Mouse (Mus musculus) limb, embryonic 15.5 days (tissue): ENCODE measurements around the gene Slc8a2. TPM values are rescaled to one million over a fixed set of nuclear protein-coding genes. Genes with fewer than 3 reads are reported as not detected.
A peak's percentile ranks its signal among the peaks of the same experiment; 100 is the strongest.

Source experiments
- ATAC-seq: fragments of 200-750 bp; cut with Nextera tagmentation; 2 replicates; pipeline ENCODE4 v1.8.0; 2017; ENCODE audit warnings: low read depth, moderate TSS enrichment; ENCODE audit not compliant: insufficient number of reproducible peaks, low FRiP score, low TSS enrichment
- H3K27ac ChIP-seq: fragments of 300-500 bp; sonication (generic); 2 replicates; pipeline ENCODE4 v1.5.1; 2015; ENCODE audit warnings: moderate library complexity, mild to moderate bottlenecking, inconsistent platforms
- H3K27me3 ChIP-seq: fragments of 300-500 bp; sonication (generic); 2 replicates; pipeline ENCODE4 v1.6.1; 2015; ENCODE audit warnings: inconsistent platforms
- H3K36me3 ChIP-seq: fragments of 300-500 bp; sonication (generic); 2 replicates; pipeline ENCODE4 v1.6.1; 2015; ENCODE audit warnings: inconsistent platforms
- H3K4me1 ChIP-seq: fragments of 300-500 bp; sonication (generic); 2 replicates; pipeline ENCODE4 v1.6.1; 2015; ENCODE audit warnings: inconsistent platforms
- H3K4me2 ChIP-seq: fragments of 300-500 bp; sonication (generic); 2 replicates; pipeline ENCODE4 v1.6.1; 2015; ENCODE audit warnings: mild to moderate bottlenecking, inconsistent platforms
- H3K4me3 ChIP-seq: fragments of 300-500 bp; sonication (generic); 2 replicates; pipeline ENCODE4 v1.5.1; 2015; ENCODE audit warnings: mild to moderate bottlenecking, inconsistent platforms
- H3K9ac ChIP-seq: fragments of 300-500 bp; sonication (generic); 2 replicates; pipeline ENCODE4 v1.6.1; 2015; ENCODE audit warnings: inconsistent platforms
- H3K9me3 ChIP-seq: fragments of 300-500 bp; sonication (generic); 2 replicates; pipeline ENCODE4 v1.6.1; 2016; ENCODE audit warnings: inconsistent platforms
- WGBS: fragments of 180-500 bp; shearing (Covaris S2); methylation state at CpG from one replicate; pipeline ENCODE4 v1.1.7; 2015; 5-methylcytosine and 5-hydroxymethylcytosine counted together
- polyA plus RNA-seq: library from polyadenylated mRNA; unstranded; fragments of >200 nt; fragmentation: Nextera tagmentation; extraction: Ambion mirVana; gene quantifications from 2 replicates; pipeline ENCODE4 v1.2.1, GENCODE M21; 2015

Slc8a2 gene
- polyA plus RNA-seq, 1 experiment from 2014 or later, result 0.08 TPM

DNA sequence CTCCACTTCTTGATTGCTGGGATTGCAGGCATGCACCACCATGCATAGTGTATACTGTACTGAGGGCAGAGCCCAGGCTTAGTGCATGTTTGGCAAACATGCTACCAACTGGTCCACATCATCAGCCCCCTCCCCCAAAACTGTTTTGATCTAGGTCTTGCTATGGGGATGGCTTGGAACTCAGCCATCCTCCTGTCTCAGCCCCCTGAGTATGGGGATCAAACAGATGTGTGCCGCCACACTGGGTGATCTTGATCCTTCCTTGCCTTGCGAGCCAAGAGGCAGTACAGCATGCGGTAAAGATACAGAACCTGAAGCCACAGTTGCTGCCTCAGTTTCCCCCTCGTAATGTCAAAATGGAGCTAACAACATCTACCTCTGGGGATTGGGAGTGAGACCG is 727 bp upstream of the Slc8a2 start:
- H3K4me3 ChIP-seq, result no peak overlapping the region
- H3K4me2 ChIP-seq, result peak overlapping the region; percentile 84; the same call in 1 of the 2 replicates

GRCm38 (mm10) chr7:16129846-16130691 is 443 bp downstream of the Slc8a2 start:
- H3K27me3 ChIP-seq, result peaks cover 3% of the 10 kb centered on the region; the same call in 1 of the 2 replicates
- H3K9ac ChIP-seq, result peak overlapping the region; percentile 50
- no peaks in the 10 kb centered on the region for H3K9me3 ChIP-seq
- H3K4me3 ChIP-seq, result peak overlapping the region; percentile 54
- WGBS, result 2% methylated on average over 35 of the region's 38 CpGs
- peak overlapping the region; percentile 72 for H3K27ac ChIP-seq
- peak overlapping the region; percentile 84 for H3K4me2 ChIP-seq
- peak; percentile 81 for ATAC-seq
- peaks cover 28% of the 10 kb centered on the region for H3K36me3 ChIP-seq
- H3K4me1 ChIP-seq, result peaks cover 33% of the 10 kb centered on the region

More for the DNA sequence above, 727 bp upstream of the Slc8a2 start:
- Histone ChIP-seq H3K9ac (no peak overlapping the region), H3K9me3 (no peaks in the 10 kb centered on the region), H3K27ac (peak overlapping the region; percentile 72), H3K36me3 (peaks cover 36% of the 10 kb centered on the region), H3K4me1 (peaks cover 33% of the 10 kb centered on the region), H3K27me3 (peaks cover 3% of the 10 kb centered on the region; the same call in 1 of the 2 replicates)
- ATAC-seq, result no peak
- WGBS, result 67% methylated on average over 5 of the region's 5 CpGs

GRCm38 (mm10) chr7:16130956-16131634 is 1.5 kb downstream of the Slc8a2 start:
- 35% methylated on average over 13 of the region's 13 CpGs for WGBS
- peaks cover 18% of the 10 kb centered on the region for H3K36me3 ChIP-seq
- no peak overlapping the region for H3K27ac ChIP-seq
- H3K4me1 ChIP-seq, result peaks cover 33% of the 10 kb centered on the region
- no peak overlapping the region for H3K9ac ChIP-seq
- no peaks in the 10 kb centered on the region for H3K9me3 ChIP-seq
- peaks cover 3% of the 10 kb centered on the region; the same call in 1 of the 2 replicates for H3K27me3 ChIP-seq
- ATAC-seq, result no peak
- peak overlapping the region; percentile 84 for H3K4me2 ChIP-seq
- H3K4me3 ChIP-seq, result peak overlapping the region; percentile 54

- Histone ChIP-seq H3K36me3 (peaks cover 10% of the 10 kb centered on the region), H3K4me3 (no peak overlapping the region), H3K27ac (no peak overlapping the region), H3K9me3 (no peaks in the 10 kb centered on the region), H3K4me2 (no peak overlapping the region), H3K4me1 (peaks cover 33% of the 10 kb centered on the region), H3K27me3 (peaks cover 3% of the 10 kb centered on the region; the same call in 1 of the 2 replicates), H3K9ac (no peak overlapping the region)
- no peak for ATAC-seq
- WGBS, result 11% methylated on average over 7 of the region's 7 CpGs
Observed at GRCm38 (mm10) chr7:16132161-16132581, 2.5 kb downstream of the Slc8a2 start.

DNA sequence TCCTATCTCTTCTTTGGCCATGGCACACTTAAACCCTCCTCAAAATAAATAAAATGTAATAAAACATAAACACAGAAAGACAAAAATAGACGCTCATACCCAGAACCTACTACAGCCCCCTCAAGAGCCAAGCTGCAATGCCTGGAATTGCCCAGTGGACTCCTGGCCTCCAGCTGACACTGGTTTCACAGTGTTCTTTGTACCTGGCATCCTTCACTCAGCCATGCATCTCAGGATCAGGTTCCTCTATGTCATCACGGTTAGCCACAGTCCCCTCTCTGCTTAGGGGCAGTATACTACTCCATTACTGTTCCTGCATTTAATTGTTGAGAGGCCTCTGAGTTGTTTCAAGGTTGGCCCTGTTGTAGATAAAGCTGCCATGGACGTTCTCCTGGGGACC is 3.3 kb downstream of the Slc8a2 start:
- Histone ChIP-seq H3K4me2 (no peak overlapping the region), H3K27me3 (peaks cover 3% of the 10 kb centered on the region; the same call in 1 of the 2 replicates), H3K9ac (no peak overlapping the region), H3K36me3 (0 out of 2 replicates have a peak, but pooled peaks cover 3% of the 10 kb centered on the region), H3K9me3 (no peaks in the 10 kb centered on the region), H3K27ac (no peak overlapping the region), H3K4me1 (peaks cover 33% of the 10 kb centered on the region), H3K4me3 (no peak overlapping the region)
- ATAC-seq, result no peak
- WGBS, result 66% methylated on average over 3 of the region's 3 CpGs

- Histone ChIP-seq H3K4me1 (peaks cover 33% of the 10 kb centered on the region), H3K9ac (no peak overlapping the region), H3K4me2 (no peak overlapping the region), H3K4me3 (no peak overlapping the region), H3K27ac (no peak overlapping the region), H3K9me3 (no peaks in the 10 kb centered on the region), H3K27me3 (peaks cover 3% of the 10 kb centered on the region; the same call in 1 of the 2 replicates), H3K36me3 (no peaks in the 10 kb centered on the region)
- ATAC-seq, result no peak
- WGBS, result 93% methylated on average over 9 of the region's 9 CpGs
Observed at GRCm38 (mm10) chr7:16133691-16134090, 4.1 kb downstream of the Slc8a2 start.

- Histone ChIP-seq H3K36me3 (no peaks in the 10 kb centered on the region), H3K27me3 (peaks cover 3% of the 10 kb centered on the region; the same call in 1 of the 2 replicates), H3K27ac (no peak overlapping the region), H3K9ac (no peak overlapping the region), H3K4me1 (peaks cover 21% of the 10 kb centered on the region), H3K4me3 (no peak overlapping the region), H3K9me3 (no peaks in the 10 kb centered on the region), H3K4me2 (no peak overlapping the region)
- ATAC-seq, result no peak
- 69% methylated on average over 7 of the region's 7 CpGs for WGBS
Observed at GRCm38 (mm10) chr7:16134951-16135392, 5.3 kb downstream of the Slc8a2 start.

- WGBS, result 28% methylated on average over 27 of the region's 27 CpGs
- no peak overlapping the region for H3K9ac ChIP-seq
- ATAC-seq, result no peak
- 0 out of 2 replicates have a peak, but pooled peaks cover 3% of the 10 kb centered on the region for H3K36me3 ChIP-seq
- peaks cover 18% of the 10 kb centered on the region; the same call in 1 of the 2 replicates for H3K27me3 ChIP-seq
- no peak overlapping the region for H3K4me3 ChIP-seq
- H3K27ac ChIP-seq, result no peak overlapping the region
- H3K4me2 ChIP-seq, result no peak overlapping the region
- H3K4me1 ChIP-seq, result no peaks in the 10 kb centered on the region
- H3K9me3 ChIP-seq, result no peaks in the 10 kb centered on the region
Observed at GRCm38 (mm10) chr7:16146489-16147410, 17.1 kb downstream of the Slc8a2 start.

DNA sequence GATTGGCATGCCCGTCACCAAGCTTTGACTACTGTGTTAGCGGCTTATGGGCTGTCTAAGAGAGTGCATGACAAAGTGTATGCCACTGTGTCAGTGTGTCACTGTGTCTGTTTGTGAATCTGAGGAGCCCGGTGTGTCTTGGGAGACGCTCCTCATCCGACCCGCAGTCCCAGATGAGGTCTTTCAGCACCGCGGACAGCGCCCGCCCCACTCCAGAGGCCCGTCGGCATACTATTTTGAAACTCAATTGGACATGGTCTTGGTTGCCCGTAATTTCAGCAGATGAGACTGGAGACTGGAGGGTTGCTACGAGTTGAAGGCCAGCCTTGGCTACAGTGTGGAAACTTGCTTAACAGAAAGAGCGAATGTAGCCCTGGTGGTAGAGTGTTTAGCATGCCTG is 18.0 kb downstream of the Slc8a2 start:
- no peak overlapping the region for H3K4me3 ChIP-seq
- no peaks in the 10 kb centered on the region for H3K4me1 ChIP-seq
- no peak overlapping the region for H3K27ac ChIP-seq
- no peak for ATAC-seq
- H3K36me3 ChIP-seq, result 0 out of 2 replicates have a peak, but pooled peaks cover 3% of the 10 kb centered on the region
- 11% methylated on average over 15 of the region's 15 CpGs for WGBS
- H3K27me3 ChIP-seq, result peaks cover 18% of the 10 kb centered on the region; the same call in 1 of the 2 replicates
- H3K9ac ChIP-seq, result no peak overlapping the region
- no peak overlapping the region for H3K4me2 ChIP-seq
- no peaks in the 10 kb centered on the region for H3K9me3 ChIP-seq

GRCm38 (mm10) chr7:16149241-16149640 is 19.6 kb downstream of the Slc8a2 start:
- no peaks in the 10 kb centered on the region for H3K9me3 ChIP-seq
- H3K4me2 ChIP-seq, result no peak overlapping the region
- H3K27ac ChIP-seq, result no peak overlapping the region
- H3K4me3 ChIP-seq, result no peak overlapping the region
- H3K27me3 ChIP-seq, result peaks cover 18% of the 10 kb centered on the region; the same call in 1 of the 2 replicates
- WGBS, result 51% methylated on average over 5 of the region's 5 CpGs
- no peaks in the 10 kb centered on the region for H3K4me1 ChIP-seq
- 0 out of 2 replicates have a peak, but pooled peaks cover 3% of the 10 kb centered on the region for H3K36me3 ChIP-seq
- no peak for ATAC-seq
- H3K9ac ChIP-seq, result no peak overlapping the region
